Mouse (Mus musculus): Measurements from ENCODE around the gene Fli1. TPM values are rescaled to one million over a fixed set of nuclear protein-coding genes. Genes with fewer than 3 reads are reported as not detected.
A peak's percentile ranks its signal among the peaks of the same experiment; 100 is the strongest.

The Fli1 gene
- total and polyA plus RNA-seq, 3 experiments, result 13.8 to 171 (median 24.3) TPM

GRCm38 (mm10) chr9:32562409-32562808 is 19.7 kb upstream of the Fli1 start:
- peak overlapping the region; percentile 31 for H3K9ac ChIP-seq (ENCODE audit: control insufficient read depth, low read depth, low read length, poor library complexity, severe bottlenecking)
- no peaks in the 10 kb centered on the region for H3K79me2 ChIP-seq (ENCODE audit: control insufficient read depth, insufficient read depth, low read length, poor library complexity)
- peaks cover 11 to 28% of the 10 kb centered on the region in 2 experiments for H3K4me1 ChIP-seq (ENCODE audit: control insufficient read depth in 1 of 2, insufficient read depth in 2 of 2, low read length in 2 of 2)
- DNase-seq (ENCODE audit: low read depth, low spot score), result peak; percentile 92
- no peaks in the 10 kb centered on the region for H3K27me3 ChIP-seq (ENCODE audit: control insufficient read depth in 1 of 2, insufficient read depth in 2 of 2, low read length in 2 of 2)
- peak overlapping the region; percentile 40; the same call in 1 of the 2 replicates for H3K27ac ChIP-seq (ENCODE audit: control insufficient read depth, low read depth, low read length)
- peaks cover 0 to 18% of the 10 kb centered on the region in 2 experiments; a peak in 2 of 4 replicates for H3K36me3 ChIP-seq (ENCODE audit: control insufficient read depth in 1 of 2, insufficient read depth in 2 of 2, low read length in 2 of 2)
- H3K9me3 ChIP-seq (replicated peaks; ENCODE audit: insufficient read depth, low read length), result no peaks in the 10 kb centered on the region
- H3K4me3 ChIP-seq (ENCODE audit: control insufficient read depth in 1 of 2, insufficient read depth in 1 of 2, low read depth in 2 of 2, low read length in 2 of 2), result peak overlapping the region; percentile 24 to 33
- TF ChIP-seq CTCF (IDR thresholded peaks at IDR 0.05 in 2 of 3, conservative IDR thresholded peaks at IDR 0.05 in 1 of 3; ENCODE audit: control insufficient read depth in 1 of 3, insufficient read depth in 1 of 3, low read depth in 2 of 3, low read length in 3 of 3, poor library complexity in 1 of 3, severe bottlenecking in 1 of 3) (peak in 1 of 3 experiments; percentile 2; a peak in 1 of 6 replicates), MEF2A (IDR thresholded peaks at IDR 0.05; ENCODE audit: extremely low read depth, insufficient replicate concordance, low read depth, low read length, poor library complexity, severe bottlenecking) (no peak), EP300 (IDR thresholded peaks at IDR 0.05; ENCODE audit: low read depth in 1 of 2, low read length in 2 of 2) (no peak; a peak in 1 of 4 replicates), JUND (IDR thresholded peaks at IDR 0.05; ENCODE audit: low read depth, low read length) (no peak), ZNF384 (IDR thresholded peaks at IDR 0.05; ENCODE audit: low read depth, low read length) (no peak), TBP (IDR thresholded peaks at IDR 0.05; ENCODE audit: low read depth, low read length) (peak; percentile 57), MAZ (IDR thresholded peaks at IDR 0.05; ENCODE audit: low read depth, low read length) (no peak), MAX (IDR thresholded peaks at IDR 0.05; ENCODE audit: low read length) (peak; percentile 73; the same call in 1 of the 2 replicates), SIN3A (IDR thresholded peaks at IDR 0.05; ENCODE audit: low read length) (peak; percentile 63), MYC (IDR thresholded peaks at IDR 0.05; ENCODE audit: low read depth, low read length) (peak; percentile 63; the same call in 1 of the 2 replicates), CHD2 (IDR thresholded peaks at IDR 0.05; ENCODE audit: low read length) (no peak), SMC3 (IDR thresholded peaks at IDR 0.05; ENCODE audit: low read depth, low read length) (no peak), MXI1 (IDR thresholded peaks at IDR 0.05; ENCODE audit: low read depth, low read length) (peak; percentile 79), HCFC1 (IDR thresholded peaks at IDR 0.05; ENCODE audit: low read depth, low read length) (peak; percentile 62; the same call in 1 of the 2 replicates), ELF1 (IDR thresholded peaks at IDR 0.05; ENCODE audit: low read depth, low read length) (peak; percentile 60; the same call in 1 of the 2 replicates), USF1 (IDR thresholded peaks at IDR 0.05; ENCODE audit: low read depth, low read length) (no peak), MYB (IDR thresholded peaks at IDR 0.05; ENCODE audit: low read depth, low read length) (no peak), ZC3H11A (IDR thresholded peaks at IDR 0.05; ENCODE audit: low read depth, low read length) (no peak), NRF1 (IDR thresholded peaks at IDR 0.05; ENCODE audit: insufficient read depth, low read depth, low read length, poor library complexity, severe bottlenecking) (no peak), POLR2A (IDR thresholded peaks at IDR 0.05; ENCODE audit: control insufficient read depth in 1 of 2, insufficient read depth in 1 of 2, low read depth in 1 of 2, low read length in 2 of 2, poor library complexity in 1 of 2) (peak in 1 of 2 experiments; percentile 61; a peak in 2 of 4 replicates), E2F4 (IDR thresholded peaks at IDR 0.05; ENCODE audit: borderline replicate concordance, low read depth, low read length) (no peak), GATA1 (IDR thresholded peaks at IDR 0.05; ENCODE audit: low read depth, low read length) (no peak), GABPA (IDR thresholded peaks at IDR 0.05; ENCODE audit: low read depth, low read length) (no peak), ZKSCAN1 (IDR thresholded peaks at IDR 0.05; ENCODE audit: low read depth, low read length) (no peak), UBTF (IDR thresholded peaks at IDR 0.05; ENCODE audit: borderline replicate concordance, insufficient read depth, low read depth, low read length) (no peak), POLR2AphosphoS2 (IDR thresholded peaks at IDR 0.05; ENCODE audit: low read length) (no peak), ETS1 (IDR thresholded peaks at IDR 0.05; ENCODE audit: low read depth, low read length) (0 out of 2 replicates have a peak, but pooled peaks have one; percentile 13)
